Mouse (Mus musculus): ENCODE measurements at regions not wholly inside any gene's neighbourhood (a gene's known extent, or its start where the extent isn't known, plus 50 kb on each side); places are given as distances from the start of the nearest gene placed in this dataset.

GRCm38 (mm10) chr1:71772526-71772925 lies 119.5 kb upstream of the Fn1 start:
- no peak for TF ChIP-seq POLR2A (IDR thresholded peaks at IDR 0.05; ENCODE audit: borderline replicate concordance, insufficient read depth, low read length)
- no peak for TF ChIP-seq CTCF (IDR thresholded peaks at IDR 0.05; ENCODE audit: borderline replicate concordance, insufficient read depth, low read depth, low read length)
